Mouse (Mus musculus) lung, postnatal 0 days (tissue): ENCODE results near the gene Bcl9.

Experiments
- CTCF ChIP-seq: IDR thresholded peaks from 2 replicates; pipeline ENCODE4 v1.5.1; 2016; ENCODE audit warnings: antibody characterized with exemption, mild to moderate bottlenecking
- EP300 ChIP-seq: IDR thresholded peaks from 2 replicates; pipeline ENCODE4 v1.6.1; 2016; ENCODE audit warnings: antibody characterized with exemption, mild to moderate bottlenecking, control low read depth

- TF ChIP-seq CTCF: no peak
- TF ChIP-seq EP300: no peak
These were observed 41.5 kb upstream of the Bcl9 start for GRCm38 (mm10) chr3:97339193-97339576.
